Mouse (Mus musculus): Measurements from ENCODE around the gene Kcnf1. TPM values are rescaled to one million over a fixed set of nuclear protein-coding genes. Genes with fewer than 3 reads are reported as not detected.

Kcnf1 gene
- total and polyA plus RNA-seq, 2 experiments: not detected

GRCm38 (mm10) chr12:17174134-17174893 is 2.4 kb downstream of the Kcnf1 start:
- Histone ChIP-seq H3K9ac (ENCODE audit: low read depth, low read length) (no peak overlapping the region), H3K36me3 (ENCODE audit: control insufficient read depth, insufficient read depth, low read length) (no peaks in the 10 kb centered on the region), H3K79me2 (ENCODE audit: control insufficient read depth, insufficient read depth, low read length) (no peaks in the 10 kb centered on the region), H3K27me3 (ENCODE audit: control insufficient read depth, insufficient read depth, low read length) (peaks cover 9% of the 10 kb centered on the region), H3K4me3 (ENCODE audit: insufficient read depth, low read depth, low read length) (no peak overlapping the region), H3K27ac (replicated peaks; ENCODE audit: insufficient read depth, low read depth, low read length) (no peak overlapping the region), H3K4me1 (ENCODE audit: control insufficient read depth, insufficient read depth, low read length) (no peaks in the 10 kb centered on the region)
- TF ChIP-seq POLR2A (IDR thresholded peaks at IDR 0.05; ENCODE audit: extremely low read depth, insufficient read depth, low read length) (no peak), CTCF (IDR thresholded peaks at IDR 0.05; ENCODE audit: low read depth, low read length) (no peak)
- DNase-seq (ENCODE audit: extremely low read depth, low read depth, low spot score): no peak
- WGBS: 60% methylated on average over 10 of the region's 10 CpGs

- H3K27me3 ChIP-seq (ENCODE audit: control insufficient read depth, insufficient read depth, low read length): peaks cover 2% of the 10 kb centered on the region; the same call in 1 of the 2 replicates
- H3K9ac ChIP-seq (ENCODE audit: low read depth, low read length): no peak overlapping the region
- H3K36me3 ChIP-seq (ENCODE audit: control insufficient read depth, insufficient read depth, low read length): no peaks in the 10 kb centered on the region
- H3K4me1 ChIP-seq (ENCODE audit: control insufficient read depth, insufficient read depth, low read length): no peaks in the 10 kb centered on the region
- no peak overlapping the region for H3K27ac ChIP-seq (replicated peaks; ENCODE audit: insufficient read depth, low read depth, low read length)
- DNase-seq (ENCODE audit: extremely low read depth, low read depth, low spot score): no peak
- no peak overlapping the region for H3K4me3 ChIP-seq (ENCODE audit: insufficient read depth, low read depth, low read length)
- 83% methylated on average over 10 of the region's 10 CpGs for WGBS
- H3K79me2 ChIP-seq (ENCODE audit: control insufficient read depth, insufficient read depth, low read length): no peaks in the 10 kb centered on the region
- TF ChIP-seq POLR2A (IDR thresholded peaks at IDR 0.05; ENCODE audit: extremely low read depth, insufficient read depth, low read length) (no peak), CTCF (IDR thresholded peaks at IDR 0.05; ENCODE audit: low read depth, low read length) (no peak)
These were observed 6.3 kb downstream of the Kcnf1 start for GRCm38 (mm10) chr12:17170406-17170805.

GRCm38 (mm10) chr12:17166116-17166515 is 10.6 kb downstream of the Kcnf1 start:
- Histone ChIP-seq H3K27me3 (ENCODE audit: control insufficient read depth, insufficient read depth, low read length) (no peaks in the 10 kb centered on the region), H3K9ac (ENCODE audit: low read depth, low read length) (no peak overlapping the region), H3K36me3 (ENCODE audit: control insufficient read depth, insufficient read depth, low read length) (no peaks in the 10 kb centered on the region), H3K27ac (replicated peaks; ENCODE audit: insufficient read depth, low read depth, low read length) (no peak overlapping the region), H3K79me2 (ENCODE audit: control insufficient read depth, insufficient read depth, low read length) (no peaks in the 10 kb centered on the region), H3K4me1 (ENCODE audit: control insufficient read depth, insufficient read depth, low read length) (no peaks in the 10 kb centered on the region), H3K4me3 (ENCODE audit: insufficient read depth, low read depth, low read length) (no peak overlapping the region)
- 91% methylated on average over 2 of the region's 2 CpGs for WGBS
- TF ChIP-seq CTCF (IDR thresholded peaks at IDR 0.05; ENCODE audit: low read depth, low read length) (no peak), POLR2A (IDR thresholded peaks at IDR 0.05; ENCODE audit: extremely low read depth, insufficient read depth, low read length) (no peak)
- DNase-seq (ENCODE audit: extremely low read depth, low read depth, low spot score): no peak

- 92% methylated on average over 3 of the region's 3 CpGs for WGBS
- H3K9ac ChIP-seq (ENCODE audit: low read depth, low read length): no peak overlapping the region
- no peak for DNase-seq (ENCODE audit: extremely low read depth, low read depth, low spot score)
- H3K27me3 ChIP-seq (ENCODE audit: control insufficient read depth, insufficient read depth, low read length): no peaks in the 10 kb centered on the region
- H3K27ac ChIP-seq (replicated peaks; ENCODE audit: insufficient read depth, low read depth, low read length): no peak overlapping the region
- no peak for TF ChIP-seq POLR2A (IDR thresholded peaks at IDR 0.05; ENCODE audit: extremely low read depth, insufficient read depth, low read length)
- TF ChIP-seq CTCF (IDR thresholded peaks at IDR 0.05; ENCODE audit: low read depth, low read length): no peak
- H3K79me2 ChIP-seq (ENCODE audit: control insufficient read depth, insufficient read depth, low read length): no peaks in the 10 kb centered on the region
- no peak overlapping the region for H3K4me3 ChIP-seq (ENCODE audit: insufficient read depth, low read depth, low read length)
- H3K4me1 ChIP-seq (ENCODE audit: control insufficient read depth, insufficient read depth, low read length): no peaks in the 10 kb centered on the region
- no peaks in the 10 kb centered on the region for H3K36me3 ChIP-seq (ENCODE audit: control insufficient read depth, insufficient read depth, low read length)
These were observed 12.7 kb downstream of the Kcnf1 start for GRCm38 (mm10) chr12:17163996-17164395.

GRCm38 (mm10) chr12:17159549-17159948 is 17.1 kb downstream of the Kcnf1 start:
- H3K9ac ChIP-seq (ENCODE audit: low read depth, low read length): no peak overlapping the region
- no peak overlapping the region for H3K27ac ChIP-seq (replicated peaks; ENCODE audit: insufficient read depth, low read depth, low read length)
- WGBS: 90% methylated on average over 7 of the region's 7 CpGs
- H3K36me3 ChIP-seq (ENCODE audit: control insufficient read depth, insufficient read depth, low read length): no peaks in the 10 kb centered on the region
- no peaks in the 10 kb centered on the region for H3K79me2 ChIP-seq (ENCODE audit: control insufficient read depth, insufficient read depth, low read length)
- no peak overlapping the region for H3K4me3 ChIP-seq (ENCODE audit: insufficient read depth, low read depth, low read length)
- DNase-seq (ENCODE audit: extremely low read depth, low read depth, low spot score): no peak
- TF ChIP-seq CTCF (IDR thresholded peaks at IDR 0.05; ENCODE audit: low read depth, low read length) (no peak), POLR2A (IDR thresholded peaks at IDR 0.05; ENCODE audit: extremely low read depth, insufficient read depth, low read length) (no peak)
- H3K27me3 ChIP-seq (ENCODE audit: control insufficient read depth, insufficient read depth, low read length): no peaks in the 10 kb centered on the region
- H3K4me1 ChIP-seq (ENCODE audit: control insufficient read depth, insufficient read depth, low read length): no peaks in the 10 kb centered on the region

GRCm38 (mm10) chr12:17157558-17157957 is 19.1 kb downstream of the Kcnf1 start:
- Histone ChIP-seq H3K27ac (replicated peaks; ENCODE audit: insufficient read depth, low read depth, low read length) (no peak overlapping the region), H3K36me3 (ENCODE audit: control insufficient read depth, insufficient read depth, low read length) (no peaks in the 10 kb centered on the region), H3K4me1 (ENCODE audit: control insufficient read depth, insufficient read depth, low read length) (no peaks in the 10 kb centered on the region), H3K79me2 (ENCODE audit: control insufficient read depth, insufficient read depth, low read length) (no peaks in the 10 kb centered on the region), H3K9ac (ENCODE audit: low read depth, low read length) (no peak overlapping the region), H3K27me3 (ENCODE audit: control insufficient read depth, insufficient read depth, low read length) (no peaks in the 10 kb centered on the region), H3K4me3 (ENCODE audit: insufficient read depth, low read depth, low read length) (no peak overlapping the region)
- TF ChIP-seq POLR2A (IDR thresholded peaks at IDR 0.05; ENCODE audit: extremely low read depth, insufficient read depth, low read length) (no peak), CTCF (IDR thresholded peaks at IDR 0.05; ENCODE audit: low read depth, low read length) (no peak)
- 86% methylated on average over 15 of the region's 15 CpGs for WGBS
- DNase-seq (ENCODE audit: extremely low read depth, low read depth, low spot score): no peak

Data from liver, adult 2 months (tissue).